Mouse (Mus musculus): ENCODE results near the gene Dlk2. TPM values are rescaled to one million over a fixed set of nuclear protein-coding genes. Genes with fewer than 3 reads are reported as not detected.

Gene Dlk2
- total and polyA plus RNA-seq, 2 experiments from 2014 or later = 22.9 to 66.8 TPM

DNA sequence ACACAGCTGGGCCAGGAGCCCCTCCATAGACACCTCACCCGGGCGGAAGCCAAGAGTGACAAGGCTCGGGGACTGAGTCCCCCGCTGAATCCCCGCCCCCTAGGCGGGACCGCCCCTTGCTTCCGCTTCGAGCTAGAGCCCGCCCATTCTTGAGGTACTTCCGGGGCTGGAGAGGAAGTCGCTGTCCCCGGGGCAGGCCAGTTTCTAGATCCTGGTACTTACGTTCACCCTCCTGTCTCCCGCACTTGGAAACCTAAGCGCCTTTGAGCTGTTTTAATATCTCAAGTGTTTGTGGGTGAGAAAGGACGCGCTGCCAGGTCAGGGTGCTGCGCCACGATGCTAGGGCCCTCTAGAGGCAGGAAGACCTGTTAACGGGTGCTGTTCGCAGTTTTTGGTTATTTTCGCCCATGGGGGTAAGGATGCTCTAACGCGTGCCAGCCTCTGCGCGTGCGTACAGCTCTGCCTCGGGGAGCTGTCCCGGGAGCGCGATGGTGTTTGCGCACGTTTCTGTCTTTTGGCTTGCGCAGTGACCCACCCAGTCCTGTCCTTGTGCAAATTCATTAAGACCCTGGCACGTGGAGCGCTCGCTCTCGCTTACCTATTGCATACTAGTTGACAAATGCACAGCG, 30.8 kb downstream of the Dlk2 start, which contains the start of gene Abcc10:
Abcc10 (minus strand) TSS at position 447 of the 629 bp plus-strand sequence.
- TF ChIP-seq CTCF (IDR thresholded peaks at IDR 0.05) = peak; percentile 78

DNA sequence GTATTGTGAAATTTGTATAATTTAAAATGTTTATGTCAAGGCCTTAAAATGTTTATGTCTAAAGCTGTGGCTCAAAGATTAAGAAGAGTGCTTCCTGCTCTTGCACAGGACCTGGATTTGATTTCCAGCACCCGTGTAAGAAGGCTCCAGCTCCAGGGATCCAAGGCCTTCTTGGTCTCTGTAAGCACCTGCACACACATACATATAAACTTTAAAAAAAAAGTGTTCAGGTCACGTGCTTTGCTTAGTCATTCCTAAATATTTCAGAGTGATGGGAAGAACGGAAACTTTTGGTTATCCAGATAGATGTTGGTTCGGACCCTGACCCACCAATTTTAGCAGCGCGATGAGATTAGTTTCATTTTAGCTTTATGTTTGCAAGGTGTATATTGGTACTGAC, 31.5 kb downstream of the Dlk2 start:
- TF ChIP-seq CTCF (IDR thresholded peaks at IDR 0.05) = no peak
- Histone ChIP-seq H3K4me1 (ENCODE audit: insufficient read depth, low read length) (no peaks in the 10 kb centered on the region; the same call in 1 of the 2 replicates), H3K9ac (replicated peaks; ENCODE audit: low read length, poor library complexity, severe bottlenecking) (no peak overlapping the region), H3K4me2 (ENCODE audit: low read depth, low read length, poor library complexity, severe bottlenecking) (peak overlapping the region; percentile 76), H3K27ac (ENCODE audit: low read depth, low read length) (peak overlapping the region; percentile 85; the same call in 1 of the 2 replicates), H3K36me3 (ENCODE audit: insufficient read depth, low read length) (peaks cover under 1% of the 10 kb centered on the region; the same call in 1 of the 2 replicates), H3K9me3 (ENCODE audit: low read length) (no peaks in the 10 kb centered on the region), H3K27me3 (ENCODE audit: insufficient read depth, low read length) (no peaks in the 10 kb centered on the region), H3K4me3 (ENCODE audit: low read depth, low read length) (peak overlapping the region; percentile 68; the same call in 1 of the 2 replicates)
- no peak for ATAC-seq (ENCODE audit: low FRiP score)
- DNase-seq (ENCODE audit: low spot score) = no peak
- WGBS = 67% methylated on average over 6 of the region's 6 CpGs

More for the DNA sequence above, 30.8 kb downstream of the Dlk2 start, which contains the start of gene Abcc10:
- Histone ChIP-seq H3K4me1 (ENCODE audit: insufficient read depth, low read length) (no peaks in the 10 kb centered on the region; the same call in 1 of the 2 replicates), H3K9me3 (ENCODE audit: low read length) (no peaks in the 10 kb centered on the region), H3K27ac (ENCODE audit: low read depth, low read length) (peak within 1 kb of the TSS; percentile 85), H3K9ac (replicated peaks; ENCODE audit: low read length, poor library complexity, severe bottlenecking) (peak within 1 kb of the TSS; percentile 80), H3K4me3 (ENCODE audit: low read depth, low read length) (peak within 1 kb of the TSS; percentile 68), H3K4me2 (ENCODE audit: low read depth, low read length, poor library complexity, severe bottlenecking) (peak within 1 kb of the TSS; percentile 76), H3K36me3 (ENCODE audit: insufficient read depth, low read length) (peaks cover 7% of the 10 kb centered on the region), H3K27me3 (ENCODE audit: insufficient read depth, low read length) (no peaks in the 10 kb centered on the region)
- DNase-seq (ENCODE audit: low spot score) = peak; percentile 98
- WGBS = 0% methylated on average over 40 of the region's 40 CpGs
- peak; percentile 95 for ATAC-seq (ENCODE audit: low FRiP score)

DNA sequence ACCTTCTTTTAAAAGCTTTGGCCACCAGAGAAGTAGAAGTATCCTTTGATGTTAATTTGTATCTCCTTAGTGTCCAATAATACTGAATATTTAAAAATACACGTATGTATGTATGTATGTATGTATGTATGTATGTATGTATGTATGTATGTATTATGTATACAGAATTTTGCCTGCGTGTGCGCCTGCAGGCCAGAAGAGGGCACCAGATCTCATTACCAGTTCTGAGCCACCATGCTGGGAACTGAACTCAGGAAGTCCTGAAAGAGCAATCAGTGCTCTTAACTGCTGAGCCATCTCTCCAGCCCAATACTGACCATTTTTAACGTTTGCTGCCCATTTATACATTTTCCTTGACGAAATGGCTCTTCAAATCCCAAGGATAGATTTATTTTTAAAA, 39.3 kb downstream of the Dlk2 start:
- WGBS = 31% methylated on average over 5 of the region's 5 CpGs
- H3K9ac ChIP-seq (replicated peaks; ENCODE audit: low read length, poor library complexity, severe bottlenecking) = no peak overlapping the region
- H3K27ac ChIP-seq (ENCODE audit: low read depth, low read length) = no peak overlapping the region
- no peaks in the 10 kb centered on the region for H3K36me3 ChIP-seq (ENCODE audit: insufficient read depth, low read length)
- H3K27me3 ChIP-seq (ENCODE audit: insufficient read depth, low read length) = no peaks in the 10 kb centered on the region
- DNase-seq (ENCODE audit: low spot score) (peak; percentile 4), ATAC-seq (ENCODE audit: low FRiP score) (no peak)
- H3K4me3 ChIP-seq (ENCODE audit: low read depth, low read length) = no peak overlapping the region
- no peaks in the 10 kb centered on the region for H3K4me1 ChIP-seq (ENCODE audit: insufficient read depth, low read length)
- TF ChIP-seq CTCF (IDR thresholded peaks at IDR 0.05) = peak; percentile 62
- no peaks in the 10 kb centered on the region for H3K9me3 ChIP-seq (ENCODE audit: low read length)
- H3K4me2 ChIP-seq (ENCODE audit: low read depth, low read length, poor library complexity, severe bottlenecking) = no peak overlapping the region

DNA sequence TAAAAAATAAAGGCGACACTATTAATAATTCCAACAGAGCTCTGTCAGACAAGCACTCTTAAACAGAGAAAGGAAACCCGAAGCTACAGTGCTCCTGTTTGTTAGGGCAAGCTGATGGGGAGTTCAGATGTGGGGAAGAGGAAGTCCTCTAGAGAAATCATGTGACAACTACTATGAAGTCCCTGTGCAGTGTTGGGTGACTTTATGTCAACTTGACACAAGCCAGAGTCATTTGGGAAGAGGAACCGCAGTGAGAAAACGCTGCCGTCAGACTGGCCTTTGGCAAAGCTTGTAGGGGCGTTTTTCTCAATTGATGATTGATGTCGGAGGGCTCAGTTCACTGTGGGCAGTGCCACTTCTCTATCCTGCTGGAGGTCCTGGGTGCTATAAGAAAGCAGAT, 44.0 kb downstream of the Dlk2 start:
- no peak for ATAC-seq (ENCODE audit: low FRiP score)
- no peaks in the 10 kb centered on the region for H3K36me3 ChIP-seq (ENCODE audit: insufficient read depth, low read length)
- no peak overlapping the region for H3K4me3 ChIP-seq (ENCODE audit: low read depth, low read length)
- no peaks in the 10 kb centered on the region for H3K9me3 ChIP-seq (ENCODE audit: low read length)
- no peak overlapping the region for H3K9ac ChIP-seq (replicated peaks; ENCODE audit: low read length, poor library complexity, severe bottlenecking)
- H3K4me1 ChIP-seq (ENCODE audit: insufficient read depth, low read length) = no peaks in the 10 kb centered on the region
- no peak for DNase-seq (ENCODE audit: low spot score)
- H3K27me3 ChIP-seq (ENCODE audit: insufficient read depth, low read length) = no peaks in the 10 kb centered on the region
- no peak for TF ChIP-seq CTCF (IDR thresholded peaks at IDR 0.05)
- 83% methylated on average over 7 of the region's 7 CpGs for WGBS
- H3K27ac ChIP-seq (ENCODE audit: low read depth, low read length) = no peak overlapping the region
- no peak overlapping the region for H3K4me2 ChIP-seq (ENCODE audit: low read depth, low read length, poor library complexity, severe bottlenecking)

DNA sequence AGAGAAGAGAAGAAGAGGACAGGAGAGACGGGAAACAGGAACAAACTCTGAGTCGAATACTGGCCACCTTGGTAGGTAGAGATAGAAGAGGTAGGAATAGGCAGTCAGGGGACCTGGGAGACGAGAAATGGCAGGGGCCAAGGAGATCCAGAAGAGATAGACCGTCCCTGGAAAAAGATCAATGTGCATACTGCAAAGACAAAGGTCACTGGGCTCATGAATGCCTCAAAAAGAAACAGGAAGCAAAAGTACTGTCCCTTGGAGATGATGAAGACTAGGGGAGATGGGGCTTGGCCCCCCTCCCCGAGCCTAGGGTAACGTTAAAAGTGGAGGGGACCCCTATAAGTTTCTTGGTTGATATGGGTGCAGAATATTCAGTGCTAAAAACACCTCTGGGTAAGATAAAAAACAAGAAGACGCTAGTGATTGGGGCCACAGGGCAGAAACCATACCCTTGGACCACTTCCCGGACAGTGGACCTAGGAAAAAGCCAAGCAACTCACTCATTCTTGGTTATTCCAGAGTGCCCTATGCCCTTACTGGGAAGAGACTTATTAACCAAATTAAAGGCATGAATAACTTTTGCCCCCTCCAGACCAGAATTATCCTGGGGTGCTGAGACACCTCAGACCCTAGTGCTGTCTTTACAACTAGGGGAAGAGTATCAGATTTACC, 53.9 kb downstream of the Dlk2 start:
- H3K9me3 ChIP-seq (ENCODE audit: low read length) = no peaks in the 10 kb centered on the region; the same call in 1 of the 2 replicates
- H3K9ac ChIP-seq (replicated peaks; ENCODE audit: low read length, poor library complexity, severe bottlenecking) = no peak overlapping the region
- DNase-seq (ENCODE audit: low spot score) (no peak), ATAC-seq (ENCODE audit: low FRiP score) (no peak)
- 89% methylated on average over 8 of the region's 8 CpGs for WGBS
- no peaks in the 10 kb centered on the region for H3K27me3 ChIP-seq (ENCODE audit: insufficient read depth, low read length)
- no peak overlapping the region for H3K27ac ChIP-seq (ENCODE audit: low read depth, low read length)
- H3K4me3 ChIP-seq (ENCODE audit: low read depth, low read length) = no peak overlapping the region
- H3K4me1 ChIP-seq (ENCODE audit: insufficient read depth, low read length) = no peaks in the 10 kb centered on the region
- H3K4me2 ChIP-seq (ENCODE audit: low read depth, low read length, poor library complexity, severe bottlenecking) = no peak overlapping the region
- TF ChIP-seq CTCF (IDR thresholded peaks at IDR 0.05) = no peak
- H3K36me3 ChIP-seq (ENCODE audit: insufficient read depth, low read length) = no peaks in the 10 kb centered on the region

Other genes starting within 250 kb of the Dlk2 start
- gene Mrps18a, start 186.4 kb upstream of the Dlk2 start, total RNA-seq (2014; rRNA removed) = 63.7 and 84.4 TPM in 2 replicates
- gene Mrps18a, start 186.4 kb upstream of the Dlk2 start, polyA plus RNA-seq (2015; fragmentation: Nextera tagmentation; extraction: Ambion mirVana) = 173 and 175 TPM in 2 replicates
- gene Rsph9, start 153.2 kb upstream of the Dlk2 start, total RNA-seq (2014; rRNA removed) = 55.6 and 68.4 TPM in 2 replicates
- gene Rsph9, start 153.2 kb upstream of the Dlk2 start, polyA plus RNA-seq (2015; fragmentation: Nextera tagmentation; extraction: Ambion mirVana) = 103 and 104 TPM in 2 replicates
- 8.9 and 13.3 TPM in 2 replicates for gene Mad2l1bp, start 143.9 kb upstream of the Dlk2 start, total RNA-seq (2014; rRNA removed)
- gene Mad2l1bp, start 143.9 kb upstream of the Dlk2 start, polyA plus RNA-seq (2015; fragmentation: Nextera tagmentation; extraction: Ambion mirVana) = 16.7 and 18.2 TPM in 2 replicates
- gene Gtpbp2, start 136.4 kb upstream of the Dlk2 start, total RNA-seq (2014; rRNA removed) = 72.3 and 82.2 TPM in 2 replicates
- gene Gtpbp2, start 136.4 kb upstream of the Dlk2 start, polyA plus RNA-seq (2015; fragmentation: Nextera tagmentation; extraction: Ambion mirVana) = 25.9 TPM in 2 replicates
- 7.9 and 9.6 TPM in 2 replicates for gene Polh, start 94.8 kb upstream of the Dlk2 start, total RNA-seq (2014; rRNA removed)
- gene Polh, start 94.8 kb upstream of the Dlk2 start, polyA plus RNA-seq (2015; fragmentation: Nextera tagmentation; extraction: Ambion mirVana) = 4.2 and 4.5 TPM in 2 replicates
- gene Xpo5, start 94.6 kb upstream of the Dlk2 start, total RNA-seq (2014; rRNA removed) = 50.5 and 56.7 TPM in 2 replicates
- 23.6 and 24.0 TPM in 2 replicates for gene Xpo5, start 94.6 kb upstream of the Dlk2 start, polyA plus RNA-seq (2015; fragmentation: Nextera tagmentation; extraction: Ambion mirVana)
- gene Polr1c, start 49.4 kb upstream of the Dlk2 start, total RNA-seq (2014; rRNA removed) = 54.1 and 54.7 TPM in 2 replicates
- 55.5 and 59.2 TPM in 2 replicates for gene Polr1c, start 49.4 kb upstream of the Dlk2 start, polyA plus RNA-seq (2015; fragmentation: Nextera tagmentation; extraction: Ambion mirVana)
- 18.9 and 24.8 TPM in 2 replicates for gene Yipf3, start 49.3 kb upstream of the Dlk2 start, total RNA-seq (2014; rRNA removed)
- 70.6 and 77.4 TPM in 2 replicates for gene Yipf3, start 49.3 kb upstream of the Dlk2 start, polyA plus RNA-seq (2015; fragmentation: Nextera tagmentation; extraction: Ambion mirVana)
- gene Lrrc73, start 43.9 kb upstream of the Dlk2 start, total RNA-seq (2014; rRNA removed) = 43.1 and 61.3 TPM in 2 replicates
- 32.8 and 33.0 TPM in 2 replicates for gene Lrrc73, start 43.9 kb upstream of the Dlk2 start, polyA plus RNA-seq (2015; fragmentation: Nextera tagmentation; extraction: Ambion mirVana)
- gene Tjap1, start 14.4 kb upstream of the Dlk2 start, total RNA-seq (2014; rRNA removed) = 22.0 and 31.7 TPM in 2 replicates
- 18.6 and 19.5 TPM in 2 replicates for gene Tjap1, start 14.4 kb upstream of the Dlk2 start, polyA plus RNA-seq (2015; fragmentation: Nextera tagmentation; extraction: Ambion mirVana)
- gene Abcc10, start 30.9 kb downstream of the Dlk2 start, total RNA-seq (2014; rRNA removed) = 9.1 and 12.2 TPM in 2 replicates
- gene Abcc10, start 30.9 kb downstream of the Dlk2 start, polyA plus RNA-seq (2015; fragmentation: Nextera tagmentation; extraction: Ambion mirVana) = 8.4 and 9.3 TPM in 2 replicates
- 33.7 and 35.2 TPM in 2 replicates for gene Zfp318, start 86.3 kb downstream of the Dlk2 start, total RNA-seq (2014; rRNA removed)
- gene Zfp318, start 86.3 kb downstream of the Dlk2 start, polyA plus RNA-seq (2015; fragmentation: Nextera tagmentation; extraction: Ambion mirVana) = 21.8 and 25.0 TPM in 2 replicates
- gene Crip3, start 131.5 kb downstream of the Dlk2 start, total RNA-seq (2014; rRNA removed) = 2.0 and 3.0 TPM in 2 replicates
- gene Crip3, start 131.5 kb downstream of the Dlk2 start, polyA plus RNA-seq (2015; fragmentation: Nextera tagmentation; extraction: Ambion mirVana) = 1.5 and 2.1 TPM in 2 replicates
- gene Slc22a7, start 141.0 kb downstream of the Dlk2 start, total RNA-seq (2014; rRNA removed) = 0.93 TPM in 1 of 2 replicates, not detected in the other
- 0.20 TPM in 1 of 2 replicates, not detected in the other for gene Slc22a7, start 141.0 kb downstream of the Dlk2 start, polyA plus RNA-seq (2015; fragmentation: Nextera tagmentation; extraction: Ambion mirVana)
- 46.8 and 50.1 TPM in 2 replicates for gene Ttbk1, start 190.3 kb downstream of the Dlk2 start, total RNA-seq (2014; rRNA removed)
- gene Ttbk1, start 190.3 kb downstream of the Dlk2 start, polyA plus RNA-seq (2015; fragmentation: Nextera tagmentation; extraction: Ambion mirVana) = 5.4 and 6.1 TPM in 2 replicates
- 4.0 and 4.1 TPM in 2 replicates for gene Dnph1, start 199.3 kb downstream of the Dlk2 start, total RNA-seq (2014; rRNA removed)
- 10.2 and 10.4 TPM in 2 replicates for gene Dnph1, start 199.3 kb downstream of the Dlk2 start, polyA plus RNA-seq (2015; fragmentation: Nextera tagmentation; extraction: Ambion mirVana)
- 53.8 and 70.9 TPM in 2 replicates for gene Cul9, start 249.0 kb downstream of the Dlk2 start, total RNA-seq (2014; rRNA removed)
- gene Cul9, start 249.0 kb downstream of the Dlk2 start, polyA plus RNA-seq (2015; fragmentation: Nextera tagmentation; extraction: Ambion mirVana) = 13.6 and 16.7 TPM in 2 replicates

Data from midbrain, postnatal 0 days (tissue).